Mouse (Mus musculus) adrenal gland (tissue): ENCODE data around the gene Cd163.
"Not testable (repeated sequence)": the region's sequence is repeated elsewhere in the genome, so short reads cannot be mapped to it uniquely, and the experiment has no call there.

Source experiments
- intact Hi-C: fragments of 180-260 bp; cut with DNase I; formaldehyde crosslinking; loops from one replicate; pipeline ENCODE4 v1.15.1; 2025
- long read RNA-seq, 2 experiments: library from polyadenylated mRNA; unstranded; transcript quantifications; one replicate each; pipeline ENCODE4 v2.0.0; 2020; ENCODE audit warnings: borderline replicate concordance in 1 of 2; ENCODE audit not compliant: insufficient replicate concordance in 1 of 2

The Cd163 gene
- long read RNA-seq, experiment 1, partial matches to known transcripts, result 0 of 1 reads
- long read RNA-seq, experiment 1, other reads (novel, unspliced or antisense), result 0 of 1 reads
- long read RNA-seq, experiment 2, full-length matches to known transcripts, result 1 of 1 reads
- long read RNA-seq, experiment 2, partial matches to known transcripts, result 0 of 1 reads
- long read RNA-seq, experiment 2, other reads (novel, unspliced or antisense), result 0 of 1 reads

DNA sequence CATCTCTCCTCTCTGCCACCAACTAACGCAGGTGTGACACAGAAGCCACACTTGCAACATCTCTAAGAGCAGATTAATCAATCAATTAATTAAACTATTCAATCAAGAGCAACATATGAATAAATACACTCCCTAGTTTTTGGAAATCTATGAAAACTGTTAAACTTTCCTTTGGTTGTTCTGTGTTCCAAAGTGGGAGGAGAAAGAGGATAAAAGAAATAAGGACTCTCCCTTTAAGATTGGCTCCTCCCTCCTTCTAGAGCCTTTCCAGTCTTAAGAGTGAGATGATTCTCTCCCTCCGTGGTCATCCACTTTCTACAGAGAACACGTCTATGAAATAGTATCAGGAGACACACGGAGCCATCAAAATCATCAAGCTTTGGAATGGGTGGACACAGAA, at the start of gene Cd163:
Cd163 (plus strand) TSS at position 301 of the 400 bp plus-strand sequence.
- intact Hi-C loops, result no loop called here

- intact Hi-C loops, result no loop called here
Measured at GRCm38 (mm10) chr6:124255721-124256470, 48.6 kb upstream of the Cd163 start.

GRCm38 (mm10) chr6:124260198-124260931, 44.1 kb upstream of the Cd163 start:
- intact Hi-C loops, result loop anchor here (2.0 to 5.0 kb wide), 2 partner anchors 282 to 330 kb away; partner anchors contain the start of gene C1s1

DNA sequence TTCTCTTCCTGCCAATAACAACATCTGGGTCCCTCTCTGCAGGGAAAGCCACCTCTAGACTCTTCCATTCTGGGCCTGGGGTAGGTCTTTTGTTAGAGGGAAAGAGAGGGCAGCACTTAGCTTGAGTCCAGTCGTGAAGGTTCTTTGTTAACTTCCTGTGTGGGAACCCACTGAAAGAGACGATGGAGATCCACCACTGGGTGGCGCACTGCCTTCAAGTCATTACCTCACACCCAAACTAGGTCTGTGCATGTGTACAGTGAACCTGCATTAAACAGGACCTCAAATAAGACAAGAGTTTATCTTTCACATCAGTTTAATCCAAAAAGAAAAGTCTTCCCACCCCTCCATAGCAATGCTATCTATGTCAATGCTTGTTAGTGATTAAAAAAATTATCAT, 41.8 kb upstream of the Cd163 start:
- intact Hi-C loops, result loop anchor here (5.0 kb wide), 1 partner anchor 280 kb away; the partner anchor contains the start of gene C1s1

DNA sequence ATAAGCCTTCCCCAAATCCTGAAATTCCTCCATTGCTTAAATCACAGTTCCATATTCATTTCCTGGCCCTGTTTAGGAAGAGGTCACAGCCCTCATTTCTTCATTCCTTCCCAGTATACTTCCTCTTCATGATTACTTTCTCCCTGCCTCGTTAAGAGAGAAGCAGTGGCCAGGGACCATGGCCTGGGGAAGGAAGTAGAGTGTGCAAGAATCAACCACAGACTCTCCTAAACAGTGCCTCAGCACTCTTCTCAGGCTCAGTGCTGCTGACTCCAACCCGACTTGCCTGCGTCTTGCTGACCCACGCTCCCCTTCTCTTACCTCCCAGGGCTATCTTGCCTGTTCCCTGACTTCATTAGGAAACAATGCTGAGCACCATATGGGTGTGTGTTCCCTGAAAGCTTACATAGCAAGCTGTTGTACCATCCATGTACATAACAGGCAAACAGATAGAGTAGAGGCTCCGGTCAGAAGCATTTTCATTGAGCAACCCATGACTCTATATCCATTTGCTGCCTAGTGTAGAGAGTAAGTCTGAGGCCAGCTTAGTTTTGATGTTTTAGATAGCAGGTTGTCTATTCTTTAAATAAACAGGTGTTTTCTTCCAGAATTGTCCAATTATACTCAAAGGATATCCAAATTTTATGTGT, 31.1 kb upstream of the Cd163 start:
- intact Hi-C loops, result no loop called here

- intact Hi-C loops, result no loop called here
Measured at GRCm38 (mm10) chr6:124277641-124278040, 26.8 kb upstream of the Cd163 start.

- intact Hi-C loops, result no loop called here
Measured at GRCm38 (mm10) chr6:124278291-124278690, 26.2 kb upstream of the Cd163 start.

- intact Hi-C loops, result no loop called here
Measured at GRCm38 (mm10) chr6:124282731-124283130, 21.7 kb upstream of the Cd163 start.

- intact Hi-C loops, result not testable (repeated sequence)
Measured at GRCm38 (mm10) chr6:124297378-124297777, 7.1 kb upstream of the Cd163 start.

GRCm38 (mm10) chr6:124301447-124302192, 2.8 kb upstream of the Cd163 start:
- intact Hi-C loops, result no loop called here

GRCm38 (mm10) chr6:124308935-124309334, 4.5 kb downstream of the Cd163 start:
- intact Hi-C loops, result no loop called here

DNA sequence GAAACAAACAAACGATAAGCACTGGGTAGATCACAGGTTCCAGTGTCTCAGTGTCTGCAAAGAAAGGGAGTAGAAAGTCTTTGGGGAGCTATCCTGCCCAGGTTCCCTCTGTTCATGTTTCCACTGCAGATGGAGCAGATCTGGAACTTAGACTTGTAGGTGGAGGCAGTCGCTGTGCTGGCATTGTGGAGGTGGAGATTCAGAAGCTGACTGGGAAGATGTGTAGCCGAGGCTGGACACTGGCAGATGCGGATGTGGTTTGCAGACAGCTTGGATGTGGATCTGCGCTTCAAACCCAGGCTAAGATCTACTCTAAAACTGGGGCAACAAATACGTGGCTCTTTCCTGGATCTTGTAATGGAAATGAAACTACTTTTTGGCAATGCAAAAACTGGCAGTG, 7.8 kb downstream of the Cd163 start:
- intact Hi-C loops, result no loop called here

- intact Hi-C loops, result no loop called here
Measured at GRCm38 (mm10) chr6:124320371-124320770, 15.9 kb downstream of the Cd163 start.

GRCm38 (mm10) chr6:124321481-124322475, 17.3 kb downstream of the Cd163 start:
- intact Hi-C loops, result no loop called here

DNA sequence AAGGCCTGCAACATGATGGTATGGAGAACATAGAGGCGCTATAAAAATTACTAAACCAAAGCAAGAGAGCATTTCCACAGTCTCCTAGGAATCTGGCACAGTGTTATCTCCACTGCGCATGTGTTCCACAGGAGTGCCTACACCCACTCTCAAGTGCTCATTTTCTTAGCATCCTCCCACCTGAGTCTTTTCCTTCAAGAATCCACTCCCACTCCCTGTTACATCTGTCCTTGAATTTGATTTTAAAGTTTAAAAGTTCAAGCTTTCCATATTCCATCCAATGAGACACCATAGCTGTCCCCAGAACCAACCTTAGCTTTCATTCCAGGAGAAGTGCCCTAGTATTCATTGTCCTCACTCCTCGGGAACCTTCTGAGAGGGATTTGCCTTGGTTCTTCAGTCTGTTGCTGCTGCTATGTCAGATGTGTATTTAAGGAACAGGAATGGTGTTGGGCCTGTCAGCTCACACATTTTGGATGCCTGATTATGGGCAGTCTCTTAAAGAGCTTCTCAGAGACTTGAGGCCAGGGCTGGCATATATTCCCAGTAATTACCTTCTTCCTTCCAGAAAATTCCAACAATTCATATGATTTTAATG, 24.0 kb downstream of the Cd163 start:
- intact Hi-C loops, result no loop called here

GRCm38 (mm10) chr6:124329622-124330021, 25.2 kb downstream of the Cd163 start:
- intact Hi-C loops, result no loop called here

DNA sequence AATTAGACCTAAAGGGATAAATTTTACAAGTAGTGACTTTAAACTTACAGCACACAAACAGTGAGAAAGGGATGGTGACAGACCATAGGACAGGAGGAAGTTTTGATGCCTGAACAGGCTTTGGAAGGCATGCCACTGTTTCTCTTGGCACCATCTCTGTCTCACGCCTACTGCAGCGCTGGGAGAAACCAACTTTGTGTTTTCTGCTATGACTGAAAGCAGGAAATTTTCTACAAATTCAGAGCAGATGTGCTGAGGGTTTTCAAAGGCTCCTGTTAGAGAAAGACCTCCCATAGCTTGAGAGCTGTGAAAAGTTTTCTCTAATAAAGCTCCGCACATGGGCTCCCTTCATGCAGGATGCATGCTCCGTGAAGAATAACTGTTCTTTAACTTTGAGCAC, 40.6 kb downstream of the Cd163 start:
- intact Hi-C loops, result no loop called here

DNA sequence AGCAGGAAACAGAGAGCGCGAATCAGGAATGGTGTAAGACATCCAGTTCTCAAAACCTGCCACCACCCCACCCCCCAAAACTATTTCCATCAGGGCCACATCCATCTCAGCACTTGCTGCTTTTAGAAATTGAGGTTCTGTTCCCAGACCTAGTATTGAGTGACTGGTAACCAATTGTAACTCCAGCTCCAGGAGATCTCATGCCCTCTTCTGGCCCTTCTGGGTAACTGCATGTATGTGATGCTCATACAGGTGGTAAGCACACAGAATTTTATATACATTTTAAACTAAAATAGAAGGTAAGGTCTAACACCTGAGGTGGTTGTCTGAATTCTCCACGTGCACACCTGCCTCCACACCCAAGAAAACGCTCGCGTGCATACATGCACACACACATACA, 42.2 kb downstream of the Cd163 start:
- intact Hi-C loops, result no loop called here

DNA sequence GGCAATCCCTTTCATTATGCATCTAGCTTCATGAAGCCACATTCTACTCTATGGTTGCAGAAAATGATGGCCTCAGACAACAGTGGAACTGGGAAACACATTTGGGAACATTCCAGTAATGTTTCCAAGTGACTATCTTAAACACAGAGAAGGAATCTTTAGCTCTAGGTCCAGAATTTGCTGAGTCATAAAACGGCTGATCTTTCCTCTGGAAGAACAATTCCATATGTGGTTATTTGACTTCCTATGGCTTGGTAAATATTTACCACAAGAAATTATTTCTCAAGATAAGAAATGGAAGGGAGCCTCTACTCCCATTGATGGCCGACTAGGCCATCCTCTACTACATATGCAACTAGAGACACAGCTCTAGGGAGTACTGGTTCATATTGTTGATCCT, 48.8 kb downstream of the Cd163 start:
- intact Hi-C loops, result no loop called here
